In genomic region chr8:122739102-122739725, GRCm38 (mm10) we compare ENCODE assay signal across 8 mouse cellular contexts. TPM values are rescaled to one million over a fixed set of nuclear protein-coding genes. Genes with fewer than 3 reads are reported as not detected.
DNase-seq lines count a peak whose midpoint lies in the region; ATAC-seq and TF ChIP-seq lines count a peak whose summit lies in the region.

No protein-coding gene starts in this region.

- TF ChIP-seq CTCF in MEL (IDR thresholded peaks at IDR 0.05 in 2 of 3, conservative IDR thresholded peaks at IDR 0.05 in 1 of 3; ENCODE audit: control insufficient read depth in 1 of 3, insufficient read depth in 1 of 3, low read depth in 2 of 3, low read length in 3 of 3, poor library complexity in 1 of 3, severe bottlenecking in 1 of 3), result no peak

- peak; percentile 92 for DNase-seq in A20 (ENCODE audit: low read depth, low spot score)
- peak; percentile 85 for DNase-seq in MEL (ENCODE audit: low read depth, low spot score)
- peak; percentile 48 for DNase-seq in mesoderm, embryonic 11.5 days (ENCODE audit: low read depth, low spot score)
- DNase-seq in splenic B cell, adult 2 months (ENCODE audit: low read depth, low spot score), result peak; percentile 90
- no peak for DNase-seq in layer of hippocampus, adult 9-10 months (ENCODE audit: low spot score)
- no peak for DNase-seq in layer of hippocampus, adult 8-10 months (ENCODE audit: low spot score in 2 of 2)
- no peak for DNase-seq in urinary bladder, postnatal 36 days (ENCODE audit: low spot score in 2 of 2)

- no peak overlapping the region for H3K4me3 ChIP-seq in MEL (ENCODE audit: control insufficient read depth in 1 of 2, insufficient read depth in 1 of 2, low read depth in 2 of 2, low read length in 2 of 2)
- no peak overlapping the region for H3K4me3 ChIP-seq in embryonic facial prominence, embryonic 15.5 days (replicated peaks)

- H3K79me2 ChIP-seq in MEL (ENCODE audit: control insufficient read depth, insufficient read depth, low read length, poor library complexity), result no peaks in the 10 kb centered on the region; the same call in 1 of the 2 replicates

- ATAC-seq in embryonic facial prominence, embryonic 15.5 days (ENCODE audit: insufficient number of reproducible peaks, low FRiP score, low TSS enrichment, low read depth), result peak; percentile 73

- no peaks in the 10 kb centered on the region for H3K27me3 ChIP-seq in MEL (ENCODE audit: control insufficient read depth in 1 of 2, insufficient read depth in 2 of 2, low read length in 2 of 2)
- peaks cover 24% of the 10 kb centered on the region; the same call in 1 of the 2 replicates for H3K27me3 ChIP-seq in embryonic facial prominence, embryonic 15.5 days
- no peaks in the 10 kb centered on the region for H3K27me3 ChIP-seq in splenic B cell, adult 2 months (ENCODE audit: control insufficient read depth, insufficient read depth, low read length, poor library complexity, severe bottlenecking)

- no peak for TF ChIP-seq POLR2A in MEL (IDR thresholded peaks at IDR 0.05; ENCODE audit: control insufficient read depth in 1 of 2, insufficient read depth in 1 of 2, low read depth in 1 of 2, low read length in 2 of 2, poor library complexity in 1 of 2)

- TF ChIP-seq EP300 in MEL (IDR thresholded peaks at IDR 0.05; ENCODE audit: low read depth in 1 of 2, low read length in 2 of 2), result peak; percentile 39 to 42; a peak in 3 of 4 replicates

- peaks cover 10 to 42% of the 10 kb centered on the region in 2 experiments for H3K4me1 ChIP-seq in MEL (ENCODE audit: control insufficient read depth in 1 of 2, insufficient read depth in 2 of 2, low read length in 2 of 2)
- H3K4me1 ChIP-seq in embryonic facial prominence, embryonic 15.5 days, result peaks cover 37% of the 10 kb centered on the region

- no peak for TF ChIP-seq RAD21 in MEL (IDR thresholded peaks at IDR 0.05; ENCODE audit: low read depth, low read length)

- peaks cover 0 to 16% of the 10 kb centered on the region in 2 experiments; a peak in 2 of 4 replicates for H3K36me3 ChIP-seq in MEL (ENCODE audit: control insufficient read depth in 1 of 2, insufficient read depth in 2 of 2, low read length in 2 of 2)
- no peaks in the 10 kb centered on the region for H3K36me3 ChIP-seq in embryonic facial prominence, embryonic 15.5 days
- no peaks in the 10 kb centered on the region for H3K36me3 ChIP-seq in splenic B cell, adult 2 months (ENCODE audit: control insufficient read depth, insufficient read depth, low read length, poor library complexity, severe bottlenecking)

- H3K9me3 ChIP-seq in MEL (replicated peaks; ENCODE audit: insufficient read depth, low read length), result no peaks in the 10 kb centered on the region
- no peaks in the 10 kb centered on the region for H3K9me3 ChIP-seq in embryonic facial prominence, embryonic 15.5 days (replicated peaks)

- H3K27ac ChIP-seq in MEL (ENCODE audit: control insufficient read depth, low read depth, low read length), result no peak overlapping the region
- H3K27ac ChIP-seq in embryonic facial prominence, embryonic 15.5 days (replicated peaks), result no peak overlapping the region

- WGBS in embryonic facial prominence, embryonic 15.5 days, result 17% methylated on average over 11 of the region's 11 CpGs

- no peak overlapping the region for H3K9ac ChIP-seq in MEL (ENCODE audit: control insufficient read depth, low read depth, low read length, poor library complexity, severe bottlenecking)
- no peak overlapping the region for H3K9ac ChIP-seq in embryonic facial prominence, embryonic 15.5 days

- no peak overlapping the region for H3K4me2 ChIP-seq in embryonic facial prominence, embryonic 15.5 days (replicated peaks)

TF ChIP-seq in MEL, 35 proteins besides CTCF, POLR2A, EP300 and RAD21:
- TF ChIP-seq SMC3 (IDR thresholded peaks at IDR 0.05; ENCODE audit: low read depth, low read length), result no peak
- no peak for TF ChIP-seq JUND (IDR thresholded peaks at IDR 0.05; ENCODE audit: low read depth, low read length)
- no peak for TF ChIP-seq CHD2 (IDR thresholded peaks at IDR 0.05; ENCODE audit: low read length)
- TF ChIP-seq ZMIZ1 (IDR thresholded peaks at IDR 0.05; ENCODE audit: low read depth, low read length), result no peak
- peak; percentile 42; the same call in 1 of the 2 replicates for TF ChIP-seq ETS1 (IDR thresholded peaks at IDR 0.05; ENCODE audit: low read depth, low read length)
- TF ChIP-seq SIN3A (IDR thresholded peaks at IDR 0.05; ENCODE audit: low read length), result peak; percentile 54; the same call in 1 of the 2 replicates
- peak; percentile 52; the same call in 1 of the 2 replicates for TF ChIP-seq RCOR1 (IDR thresholded peaks at IDR 0.05; ENCODE audit: low read depth, low read length)
- TF ChIP-seq BHLHE40 (IDR thresholded peaks at IDR 0.05; ENCODE audit: borderline replicate concordance, low read depth, low read length), result no peak
- TF ChIP-seq TCF12 (IDR thresholded peaks at IDR 0.05; ENCODE audit: low read depth, low read length), result peak; percentile 45; the same call in 1 of the 2 replicates
- 0 out of 2 replicates have a peak, but pooled peaks have one; percentile 6 for TF ChIP-seq NRF1 (IDR thresholded peaks at IDR 0.05; ENCODE audit: insufficient read depth, low read depth, low read length, poor library complexity, severe bottlenecking)
- TF ChIP-seq MXI1 (IDR thresholded peaks at IDR 0.05; ENCODE audit: low read depth, low read length), result no peak
TF ChIP-seq in MEL: peak in this region for 5.

RNA-seq across cellular contexts. Expression of gene Acsf3, which starts 36.1 kb away (rescaled TPM):
- total RNA-seq in MEL (2012; rRNA removed), result 17.8 and 19.4 TPM in 2 replicates
- 10 to 100 TPM in 1 of 2 experiments, not detected in 1; 37.2 TPM for polyA plus RNA-seq in MEL (2012; ENCODE audit: insufficient read depth in 1 of 2, insufficient read length in 2 of 2, low read depth in 1 of 2, low replicate concordance in 2 of 2, missing spikeins in 1 of 2)
- polyA plus RNA-seq in embryonic facial prominence, embryonic 15.5 days (2015; fragmentation: Nextera tagmentation; extraction: Ambion mirVana), result 17.1 and 17.2 TPM in 2 replicates
- 10 to 100 TPM; 21.9 to 26.7 (median 23.9) TPM for total RNA-seq in layer of hippocampus, adult 8-10 months (2022)

RNA-seq across cellular contexts. Expression of gene Cbfa2t3, which starts 40.3 kb away (rescaled TPM):
- 10.5 and 11.1 TPM in 2 replicates for total RNA-seq in MEL (2012; rRNA removed)
- 100 to 1,000 TPM in 1 of 2 experiments, not detected in 1; 102 TPM for polyA plus RNA-seq in MEL (2012; ENCODE audit: insufficient read depth in 1 of 2, insufficient read length in 2 of 2, low read depth in 1 of 2, low replicate concordance in 2 of 2, missing spikeins in 1 of 2)
- polyA plus RNA-seq in embryonic facial prominence, embryonic 15.5 days (2015; fragmentation: Nextera tagmentation; extraction: Ambion mirVana), result 6.2 and 6.4 TPM in 2 replicates
- 10 to 100 TPM; 30.0 to 39.0 (median 37.0) TPM for total RNA-seq in layer of hippocampus, adult 8-10 months (2022)

Comparison
In these comparisons a context has a peak if more than half of its experiments do, and no peak if none do; other contexts are left out.
1. DNase-seq: peak in A20 (single experiment), MEL (single experiment), mesoderm, embryonic 11.5 days (single experiment) and splenic B cell, adult 2 months (single experiment); none in layer of hippocampus, adult 9-10 months (single experiment), layer of hippocampus, adult 8-10 months (0 of 2) and urinary bladder, postnatal 36 days (0 of 2).